Mouse (Mus musculus): ENCODE results near the gene Olfr401. TPM values are rescaled to one million over a fixed set of nuclear protein-coding genes. Genes with fewer than 3 reads are reported as not detected.
"Not testable (repeated sequence)": the region's sequence is repeated elsewhere in the genome, so short reads cannot be mapped to it uniquely, and the experiment has no call there.

Olfr401 gene
- polyA plus RNA-seq (2015; fragmentation: Nextera tagmentation; extraction: Ambion mirVana) = not detected in 2 replicates

- H3K9me3 ChIP-seq (replicated peaks; ENCODE audit: control insufficient read depth, low read length, poor library complexity, severe bottlenecking) = peaks cover 8% of the 10 kb centered on the region
- H3K36me3 ChIP-seq (ENCODE audit: control insufficient read depth, insufficient read depth, low read length) = no peaks in the 10 kb centered on the region
- no peak for ATAC-seq
- no peak within 1 kb of the TSS for H3K9ac ChIP-seq (ENCODE audit: low read depth, low read length)
- no peak within 1 kb of the TSS for H3K27ac ChIP-seq (ENCODE audit: low read length)
- no peak within 1 kb of the TSS for H3K4me2 ChIP-seq (ENCODE audit: low read length)
- H3K27me3 ChIP-seq (ENCODE audit: control insufficient read depth, insufficient read depth, low read depth, low read length) = no peaks in the 10 kb centered on the region
- H3K4me3 ChIP-seq (ENCODE audit: low read depth, low read length) = no peak within 1 kb of the TSS
- H3K4me1 ChIP-seq (ENCODE audit: control insufficient read depth, insufficient read depth, low read length) = no peaks in the 10 kb centered on the region
Measured at GRCm38 (mm10) chr11:74113412-74113811, at the start of gene Olfr401. TSS of gene Olfr401 (plus strand) at chr11:74113712.

DNA sequence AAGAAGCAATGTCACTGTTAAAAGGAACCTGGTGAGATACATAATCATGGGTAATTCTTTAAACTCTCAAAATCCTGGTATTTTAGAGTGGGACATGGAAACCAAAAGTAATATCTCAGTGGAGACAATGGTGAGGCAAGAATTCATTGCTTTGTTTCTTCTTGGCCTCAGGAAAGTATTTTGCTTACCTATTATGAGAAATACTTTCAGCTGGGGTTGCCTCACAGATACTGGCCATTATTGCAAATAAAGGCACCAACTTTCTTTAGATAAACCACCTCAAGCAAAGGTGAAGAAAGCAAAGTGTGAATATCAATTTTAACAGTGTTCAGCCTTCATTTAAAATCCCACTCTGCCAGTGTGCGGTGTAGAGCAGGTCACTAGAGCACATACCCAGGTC, 43.9 kb upstream of the Olfr401 start, which contains the start of gene Zfp616:
TSS of gene Zfp616 (plus strand) at position 301 of the 400 bp plus-strand sequence.
- H3K9ac ChIP-seq (ENCODE audit: low read depth, low read length) = no peak within 1 kb of the TSS
- ATAC-seq = no peak
- WGBS = 92% methylated on average over 1 of the region's 1 CpGs

GRCm38 (mm10) chr11:74100724-74101123, 12.8 kb upstream of the Olfr401 start:
- Histone ChIP-seq H3K9me3 (replicated peaks; ENCODE audit: control insufficient read depth, low read length, poor library complexity, severe bottlenecking) (0 out of 2 replicates have a peak, but pooled peaks cover 2% of the 10 kb centered on the region), H3K4me2 (ENCODE audit: low read length) (no peak overlapping the region), H3K4me3 (ENCODE audit: low read depth, low read length) (no peak overlapping the region), H3K4me1 (ENCODE audit: control insufficient read depth, insufficient read depth, low read length) (no peaks in the 10 kb centered on the region), H3K27me3 (ENCODE audit: control insufficient read depth, insufficient read depth, low read depth, low read length) (no peaks in the 10 kb centered on the region), H3K27ac (ENCODE audit: low read length) (no peak overlapping the region), H3K9ac (ENCODE audit: low read depth, low read length) (no peak overlapping the region), H3K36me3 (ENCODE audit: control insufficient read depth, insufficient read depth, low read length) (no peaks in the 10 kb centered on the region)
- WGBS = 76% methylated on average over 2 of the region's 2 CpGs
- no peak for ATAC-seq

More for the DNA sequence above, 43.9 kb upstream of the Olfr401 start, which contains the start of gene Zfp616:
- Histone ChIP-seq H3K4me1 (ENCODE audit: control insufficient read depth, insufficient read depth, low read length) (no peaks in the 10 kb centered on the region), H3K27me3 (ENCODE audit: control insufficient read depth, insufficient read depth, low read depth, low read length) (no peaks in the 10 kb centered on the region), H3K9me3 (replicated peaks; ENCODE audit: control insufficient read depth, low read length, poor library complexity, severe bottlenecking) (peaks cover 8% of the 10 kb centered on the region), H3K27ac (ENCODE audit: low read length) (no peak within 1 kb of the TSS), H3K4me2 (ENCODE audit: low read length) (no peak within 1 kb of the TSS), H3K4me3 (ENCODE audit: low read depth, low read length) (no peak within 1 kb of the TSS), H3K36me3 (ENCODE audit: control insufficient read depth, insufficient read depth, low read length) (no peaks in the 10 kb centered on the region)

DNA sequence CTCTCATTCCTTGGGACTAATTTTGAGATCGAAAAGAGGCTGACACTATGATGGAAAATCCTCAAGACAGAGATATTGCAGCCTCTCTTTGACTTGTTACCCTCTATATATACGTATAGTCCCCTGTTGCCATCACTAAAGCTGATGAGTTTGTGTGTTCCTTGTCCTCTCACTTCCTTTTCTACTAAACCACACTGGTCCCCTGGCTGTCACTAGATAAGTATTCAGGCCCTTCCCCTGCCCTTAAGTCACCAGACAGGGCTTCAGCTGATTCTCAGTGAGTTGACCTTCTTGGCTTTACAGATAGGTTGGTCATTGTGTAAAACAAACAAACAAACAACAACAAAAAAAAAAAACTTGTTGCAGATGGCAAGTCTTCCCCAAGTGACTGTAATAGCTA, 12.0 kb upstream of the Olfr401 start:
- WGBS = 52% methylated on average over 2 of the region's 2 CpGs
- Histone ChIP-seq H3K4me3 (ENCODE audit: low read depth, low read length) (no peak overlapping the region), H3K4me2 (ENCODE audit: low read length) (no peak overlapping the region), H3K9ac (ENCODE audit: low read depth, low read length) (no peak overlapping the region), H3K4me1 (ENCODE audit: control insufficient read depth, insufficient read depth, low read length) (no peaks in the 10 kb centered on the region), H3K27ac (ENCODE audit: low read length) (no peak overlapping the region), H3K36me3 (ENCODE audit: control insufficient read depth, insufficient read depth, low read length) (no peaks in the 10 kb centered on the region), H3K9me3 (replicated peaks; ENCODE audit: control insufficient read depth, low read length, poor library complexity, severe bottlenecking) (0 out of 2 replicates have a peak, but pooled peaks cover 2% of the 10 kb centered on the region), H3K27me3 (ENCODE audit: control insufficient read depth, insufficient read depth, low read depth, low read length) (no peaks in the 10 kb centered on the region)
- no peak for ATAC-seq

- WGBS = 48% methylated on average over 5 of the region's 5 CpGs
- Histone ChIP-seq H3K27me3 (ENCODE audit: control insufficient read depth, insufficient read depth, low read depth, low read length) (no peaks in the 10 kb centered on the region), H3K36me3 (ENCODE audit: control insufficient read depth, insufficient read depth, low read length) (no peaks in the 10 kb centered on the region), H3K27ac (ENCODE audit: low read length) (no peak overlapping the region), H3K4me2 (ENCODE audit: low read length) (no peak overlapping the region), H3K4me3 (ENCODE audit: low read depth, low read length) (no peak overlapping the region), H3K9ac (ENCODE audit: low read depth, low read length) (no peak overlapping the region), H3K9me3 (replicated peaks; ENCODE audit: control insufficient read depth, low read length, poor library complexity, severe bottlenecking) (peaks cover 7% of the 10 kb centered on the region; the same call in 1 of the 2 replicates), H3K4me1 (ENCODE audit: control insufficient read depth, insufficient read depth, low read length) (no peaks in the 10 kb centered on the region)
- ATAC-seq = no peak
Measured at GRCm38 (mm10) chr11:74105066-74105465, 8.4 kb upstream of the Olfr401 start.

GRCm38 (mm10) chr11:74140001-74140400, 26.5 kb downstream of the Olfr401 start:
- peaks cover 47% of the 10 kb centered on the region; the same call in 1 of the 2 replicates for H3K9me3 ChIP-seq (replicated peaks; ENCODE audit: control insufficient read depth, low read length, poor library complexity, severe bottlenecking)
- not testable (repeated sequence) for ATAC-seq; H3K27ac ChIP-seq (ENCODE audit: low read length); H3K27me3 ChIP-seq (ENCODE audit: control insufficient read depth, insufficient read depth, low read depth, low read length); H3K36me3 ChIP-seq (ENCODE audit: control insufficient read depth, insufficient read depth, low read length); H3K4me3 ChIP-seq (ENCODE audit: low read depth, low read length); H3K4me2 ChIP-seq (ENCODE audit: low read length); H3K4me1 ChIP-seq (ENCODE audit: control insufficient read depth, insufficient read depth, low read length); H3K9ac ChIP-seq (ENCODE audit: low read depth, low read length)
- WGBS = 16% methylated on average over 1 of the region's 1 CpGs

- Histone ChIP-seq H3K4me3 (ENCODE audit: low read depth, low read length) (no peak overlapping the region), H3K36me3 (ENCODE audit: control insufficient read depth, insufficient read depth, low read length) (no peaks in the 10 kb centered on the region), H3K4me2 (ENCODE audit: low read length) (no peak overlapping the region), H3K4me1 (ENCODE audit: control insufficient read depth, insufficient read depth, low read length) (no peaks in the 10 kb centered on the region), H3K27ac (ENCODE audit: low read length) (no peak overlapping the region), H3K9ac (ENCODE audit: low read depth, low read length) (no peak overlapping the region), H3K9me3 (replicated peaks; ENCODE audit: control insufficient read depth, low read length, poor library complexity, severe bottlenecking) (peaks cover 50% of the 10 kb centered on the region), H3K27me3 (ENCODE audit: control insufficient read depth, insufficient read depth, low read depth, low read length) (no peaks in the 10 kb centered on the region)
- no peak for ATAC-seq
Measured at GRCm38 (mm10) chr11:74145866-74146265, 32.4 kb downstream of the Olfr401 start.

- Histone ChIP-seq H3K4me2 (ENCODE audit: low read length) (no peak within 1 kb of the TSS), H3K4me3 (ENCODE audit: low read depth, low read length) (no peak within 1 kb of the TSS), H3K36me3 (ENCODE audit: control insufficient read depth, insufficient read depth, low read length) (no peaks in the 10 kb centered on the region), H3K4me1 (ENCODE audit: control insufficient read depth, insufficient read depth, low read length) (no peaks in the 10 kb centered on the region), H3K9me3 (replicated peaks; ENCODE audit: control insufficient read depth, low read length, poor library complexity, severe bottlenecking) (peaks cover 21% of the 10 kb centered on the region), H3K27ac (ENCODE audit: low read length) (no peak within 1 kb of the TSS), H3K9ac (ENCODE audit: low read depth, low read length) (no peak within 1 kb of the TSS), H3K27me3 (ENCODE audit: control insufficient read depth, insufficient read depth, low read depth, low read length) (no peaks in the 10 kb centered on the region)
- WGBS = 57% methylated on average over 3 of the region's 3 CpGs
- ATAC-seq = no peak
Measured at GRCm38 (mm10) chr11:74153229-74153628, 39.7 kb downstream of the Olfr401 start, which contains the start of gene Olfr402. TSS of gene Olfr402 (plus strand) at chr11:74153529.

DNA sequence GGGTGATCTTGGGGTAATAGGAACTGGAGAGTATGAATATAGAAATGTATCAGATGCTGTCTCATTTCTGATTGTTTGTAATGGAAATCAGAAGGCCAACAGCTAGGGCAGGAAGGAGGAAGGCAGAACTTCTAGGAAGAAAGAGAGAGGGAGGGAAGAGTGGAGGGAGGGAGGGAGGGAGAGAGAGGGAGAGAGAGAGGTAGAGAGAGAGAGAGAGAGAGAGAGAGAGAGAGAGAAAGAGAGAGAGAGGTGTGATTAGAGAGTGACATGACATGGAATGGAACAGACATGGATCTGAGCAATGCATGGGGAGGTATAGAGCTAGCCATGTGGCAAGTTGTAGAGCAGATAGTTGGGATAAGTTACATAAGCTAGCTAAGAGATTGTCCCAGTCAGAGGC, 55.3 kb downstream of the Olfr401 start:
- H3K27ac ChIP-seq (ENCODE audit: low read length) = no peak overlapping the region
- H3K4me2 ChIP-seq (ENCODE audit: low read length) = no peak overlapping the region
- no peak for ATAC-seq
- H3K4me3 ChIP-seq (ENCODE audit: low read depth, low read length) = no peak overlapping the region
- no peaks in the 10 kb centered on the region for H3K4me1 ChIP-seq (ENCODE audit: control insufficient read depth, insufficient read depth, low read length)
- H3K9ac ChIP-seq (ENCODE audit: low read depth, low read length) = no peak overlapping the region
- no peaks in the 10 kb centered on the region for H3K27me3 ChIP-seq (ENCODE audit: control insufficient read depth, insufficient read depth, low read depth, low read length)
- H3K9me3 ChIP-seq (replicated peaks; ENCODE audit: control insufficient read depth, low read length, poor library complexity, severe bottlenecking) = no peaks in the 10 kb centered on the region
- no peaks in the 10 kb centered on the region for H3K36me3 ChIP-seq (ENCODE audit: control insufficient read depth, insufficient read depth, low read length)

Measured in midbrain, embryonic 16.5 days (tissue).